Mouse (Mus musculus) kidney, embryonic 15.5 days (tissue): Measurements from ENCODE around the gene Mfsd4b5. TPM values are rescaled to one million over a fixed set of nuclear protein-coding genes. Genes with fewer than 3 reads are reported as not detected.
"Not testable (repeated sequence)": the region's sequence is repeated elsewhere in the genome, so short reads cannot be mapped to it uniquely, and the experiment has no call there.

ENCODE experiments used
- ATAC-seq: fragments of 200-750 bp; cut with Nextera tagmentation; replicated peaks from 2 replicates; pipeline ENCODE4 v1.8.0; 2017; ENCODE audit warnings: moderate TSS enrichment; ENCODE audit not compliant: low FRiP score
- H3K27ac ChIP-seq: fragments of 300-500 bp; sonication (generic); 2 replicates; pipeline ENCODE4 v1.5.1; 2015; ENCODE audit warnings: mild to moderate bottlenecking, inconsistent platforms
- H3K27me3 ChIP-seq: fragments of 300-500 bp; sonication (generic); 2 replicates; pipeline ENCODE4 v1.6.1; 2015; ENCODE audit warnings: inconsistent platforms
- H3K36me3 ChIP-seq: fragments of 300-500 bp; sonication (generic); 2 replicates; pipeline ENCODE4 v1.6.1; 2015; ENCODE audit warnings: inconsistent platforms
- H3K4me1 ChIP-seq: fragments of 300-500 bp; sonication (generic); 2 replicates; pipeline ENCODE4 v1.6.1; 2015; ENCODE audit warnings: inconsistent platforms
- H3K4me2 ChIP-seq: fragments of 300-500 bp; sonication (generic); 2 replicates; pipeline ENCODE4 v1.6.1; 2015; ENCODE audit warnings: moderate library complexity, mild to moderate bottlenecking, inconsistent platforms
- H3K4me3 ChIP-seq: fragments of 300-500 bp; sonication (generic); replicated peaks from 2 replicates; pipeline ENCODE4 v1.5.1; 2015; ENCODE audit warnings: mild to moderate bottlenecking, inconsistent platforms
- H3K9ac ChIP-seq: fragments of 300-500 bp; sonication (generic); 2 replicates; pipeline ENCODE4 v1.6.1; 2015; ENCODE audit warnings: mild to moderate bottlenecking, inconsistent platforms
- H3K9me3 ChIP-seq: fragments of 300-500 bp; sonication (generic); replicated peaks from 2 replicates; pipeline ENCODE4 v1.6.1; 2016; ENCODE audit warnings: inconsistent platforms
- WGBS: fragments of 180-500 bp; shearing (Covaris S2); methylation state at CpG from one replicate; pipeline ENCODE4 v1.1.7; 2015; ENCODE audit warnings: mixed read lengths; 5-methylcytosine and 5-hydroxymethylcytosine counted together
- polyA plus RNA-seq: library from polyadenylated mRNA; unstranded; fragments of >200 nt; fragmentation: Nextera tagmentation; extraction: Ambion mirVana; gene quantifications from 2 replicates; pipeline ENCODE4 v1.2.1, GENCODE M21; 2015

Mfsd4b5 gene
- polyA plus RNA-seq, 1 experiment from 2014 or later: 4.1 TPM

GRCm38 (mm10) chr10:39960441-39960822, 26.0 kb downstream of the Mfsd4b5 start:
- Histone ChIP-seq H3K27me3 (no peaks in the 10 kb centered on the region), H3K36me3 (no peaks in the 10 kb centered on the region), H3K9me3 (no peaks in the 10 kb centered on the region), H3K27ac (no peak overlapping the region), H3K4me1 (peaks cover 11% of the 10 kb centered on the region), H3K9ac (no peak overlapping the region), H3K4me3 (peak overlapping the region; percentile 60), H3K4me2 (peak overlapping the region; percentile 95)
- ATAC-seq: peak; percentile 23
- WGBS: 41% methylated on average over 11 of the region's 11 CpGs

GRCm38 (mm10) chr10:39959761-39960440, 26.5 kb downstream of the Mfsd4b5 start, which contains the start of gene Mfsd4b3:
Gene Mfsd4b3, minus strand, starts transcription at chr10:39960153.
- peak within 1 kb of the TSS; percentile 95 for H3K4me2 ChIP-seq
- no peaks in the 10 kb centered on the region for H3K27me3 ChIP-seq
- ATAC-seq: peak; percentile 99
- H3K27ac ChIP-seq: peak within 1 kb of the TSS; percentile 77
- H3K4me3 ChIP-seq: peak within 1 kb of the TSS; percentile 60
- peak within 1 kb of the TSS; percentile 53 for H3K9ac ChIP-seq
- peaks cover 11% of the 10 kb centered on the region for H3K4me1 ChIP-seq
- WGBS: under 1% methylated on average over 38 of the region's 38 CpGs
- no peaks in the 10 kb centered on the region for H3K36me3 ChIP-seq
- no peaks in the 10 kb centered on the region for H3K9me3 ChIP-seq

- Histone ChIP-seq H3K9ac (no peak overlapping the region), H3K27ac (no peak overlapping the region), H3K36me3 (no peaks in the 10 kb centered on the region), H3K4me2 (no peak overlapping the region), H3K27me3 (no peaks in the 10 kb centered on the region), H3K4me1 (peaks cover 11% of the 10 kb centered on the region), H3K4me3 (no peak overlapping the region), H3K9me3 (no peaks in the 10 kb centered on the region)
- ATAC-seq: no peak
- 65% methylated on average over 4 of the region's 4 CpGs for WGBS
Observed at GRCm38 (mm10) chr10:39958266-39958665, 28.2 kb downstream of the Mfsd4b5 start.

DNA sequence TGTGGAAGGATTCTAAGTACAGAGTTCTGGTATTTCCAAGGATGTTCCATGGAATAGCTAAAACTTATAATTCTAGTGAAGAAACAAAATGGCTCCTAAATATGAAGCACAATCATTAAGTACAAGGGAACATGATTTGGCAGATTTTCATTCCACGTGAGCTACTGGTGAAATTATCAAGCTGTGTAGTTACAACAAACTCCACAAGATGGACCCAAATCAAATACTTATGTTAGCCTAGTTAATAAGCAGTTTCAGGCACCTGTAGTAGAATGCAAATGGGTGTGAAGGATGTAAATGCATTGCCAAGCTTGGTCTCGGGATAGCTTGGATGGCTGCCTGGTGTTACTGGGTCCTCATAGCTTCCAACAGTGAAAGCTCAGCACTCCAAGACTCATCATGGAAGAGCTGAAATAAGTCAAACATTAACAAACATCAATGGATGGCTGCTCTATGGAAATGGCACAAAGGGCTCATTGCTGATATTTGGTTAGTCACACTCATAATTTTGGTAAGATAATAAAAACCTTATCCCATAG, 30.0 kb downstream of the Mfsd4b5 start:
- Histone ChIP-seq H3K9ac (no peak overlapping the region), H3K4me1 (peaks cover 11% of the 10 kb centered on the region), H3K9me3 (no peaks in the 10 kb centered on the region), H3K27ac (no peak overlapping the region), H3K4me2 (no peak overlapping the region), H3K36me3 (no peaks in the 10 kb centered on the region), H3K27me3 (no peaks in the 10 kb centered on the region), H3K4me3 (no peak overlapping the region)
- ATAC-seq: no peak
- WGBS: 61% methylated on average over 2 of the region's 2 CpGs

GRCm38 (mm10) chr10:39955163-39955562, 31.3 kb downstream of the Mfsd4b5 start:
- no peak overlapping the region for H3K4me3 ChIP-seq
- no peak for ATAC-seq
- no peak overlapping the region for H3K27ac ChIP-seq
- 75% methylated on average over 2 of the region's 2 CpGs for WGBS
- peaks cover 8% of the 10 kb centered on the region for H3K4me1 ChIP-seq
- no peaks in the 10 kb centered on the region for H3K9me3 ChIP-seq
- H3K4me2 ChIP-seq: no peak overlapping the region
- H3K9ac ChIP-seq: no peak overlapping the region
- no peaks in the 10 kb centered on the region for H3K27me3 ChIP-seq
- no peaks in the 10 kb centered on the region for H3K36me3 ChIP-seq

- ATAC-seq: no peak
- WGBS: 98% methylated on average over 2 of the region's 2 CpGs
- no peak overlapping the region for H3K27ac ChIP-seq
- H3K36me3 ChIP-seq: no peaks in the 10 kb centered on the region
- no peak overlapping the region for H3K9ac ChIP-seq
- no peak overlapping the region for H3K4me3 ChIP-seq
- H3K9me3 ChIP-seq: no peaks in the 10 kb centered on the region
- no peaks in the 10 kb centered on the region for H3K4me1 ChIP-seq
- H3K4me2 ChIP-seq: no peak overlapping the region
- no peaks in the 10 kb centered on the region for H3K27me3 ChIP-seq
Observed at GRCm38 (mm10) chr10:39949377-39949954, 37.0 kb downstream of the Mfsd4b5 start.

DNA sequence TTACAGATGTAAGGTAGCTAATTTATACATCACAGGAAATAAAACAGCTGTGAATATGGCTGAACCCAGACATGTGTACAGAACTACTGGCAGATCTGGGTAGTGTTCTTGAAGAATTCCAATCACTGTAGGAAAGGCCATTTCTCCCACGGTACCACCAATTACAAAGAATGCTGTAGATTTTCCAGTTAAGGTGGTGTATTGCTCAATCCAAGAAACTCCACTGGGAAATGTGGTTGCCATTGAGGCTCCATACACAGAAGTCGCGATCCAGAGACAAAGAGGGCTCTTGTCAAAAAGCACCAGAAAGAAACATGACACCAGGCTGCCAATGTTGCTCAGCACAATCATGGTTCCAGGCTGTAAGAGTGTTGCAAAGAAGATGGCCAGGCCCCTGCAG, 39.3 kb downstream of the Mfsd4b5 start:
- ATAC-seq: not testable (repeated sequence)
- WGBS: 80% methylated on average over 3 of the region's 3 CpGs

GRCm38 (mm10) chr10:39936553-39936952, 49.9 kb downstream of the Mfsd4b5 start:
- no peak for ATAC-seq
- Histone ChIP-seq H3K27ac (no peak overlapping the region), H3K4me2 (no peak overlapping the region), H3K4me1 (no peaks in the 10 kb centered on the region), H3K9me3 (no peaks in the 10 kb centered on the region), H3K4me3 (no peak overlapping the region), H3K36me3 (no peaks in the 10 kb centered on the region), H3K9ac (no peak overlapping the region), H3K27me3 (no peaks in the 10 kb centered on the region)
- 78% methylated on average over 7 of the region's 7 CpGs for WGBS

More for the DNA sequence above, 39.3 kb downstream of the Mfsd4b5 start:
- H3K36me3 ChIP-seq, H3K9me3 ChIP-seq, H3K9ac ChIP-seq, H3K4me1 ChIP-seq, H3K4me3 ChIP-seq, H3K27me3 ChIP-seq, H3K27ac ChIP-seq, H3K4me2 ChIP-seq: not testable (repeated sequence)

DNA sequence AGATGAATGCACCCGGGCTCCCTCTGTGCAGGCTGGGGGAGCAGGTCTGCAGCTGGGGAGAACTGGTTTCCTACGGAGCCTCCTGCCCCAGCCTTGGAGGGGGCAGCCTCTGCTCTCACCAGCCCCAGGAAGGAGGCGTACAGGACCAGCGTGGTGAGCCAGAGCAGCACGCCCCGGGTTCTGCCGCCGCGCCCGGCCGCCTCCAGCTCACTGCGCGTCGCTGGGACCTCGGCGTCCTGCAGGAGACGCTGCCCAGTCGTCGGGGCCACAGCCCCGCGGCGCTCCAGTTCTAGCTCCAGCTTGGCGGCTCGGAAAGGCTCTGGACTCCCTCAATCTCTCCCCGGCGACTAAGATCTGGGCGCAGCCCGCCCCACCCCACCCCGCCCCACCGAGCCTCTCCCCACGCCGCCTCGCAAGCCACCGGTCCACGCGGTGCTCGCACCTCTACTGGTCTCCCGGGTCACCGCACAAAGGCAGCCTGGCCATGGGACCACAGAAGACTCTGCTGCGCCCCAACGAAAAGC, 59.8 kb downstream of the Mfsd4b5 start, which contains the start of gene Mfsd4b2:
Gene Mfsd4b2 (minus strand): TSS at position 308 of the 524 bp plus-strand sequence.
- under 1% methylated on average over 41 of the region's 41 CpGs for WGBS
- peak within 1 kb of the TSS; percentile 89 for H3K4me2 ChIP-seq
- H3K9me3 ChIP-seq: no peaks in the 10 kb centered on the region
- no peaks in the 10 kb centered on the region for H3K36me3 ChIP-seq
- ATAC-seq: peak; percentile 78
- no peak within 1 kb of the TSS for H3K27ac ChIP-seq
- peaks cover 6% of the 10 kb centered on the region for H3K4me1 ChIP-seq
- H3K4me3 ChIP-seq: peak within 1 kb of the TSS; percentile 49
- H3K27me3 ChIP-seq: peaks cover 17% of the 10 kb centered on the region
- H3K9ac ChIP-seq: peak within 1 kb of the TSS; percentile 42; the same call in 1 of the 2 replicates

- H3K36me3 ChIP-seq, H3K4me3 ChIP-seq, ATAC-seq, H3K9ac ChIP-seq, H3K9me3 ChIP-seq, H3K4me2 ChIP-seq, H3K4me1 ChIP-seq, H3K27ac ChIP-seq: not testable (repeated sequence)
- H3K27me3 ChIP-seq: peaks cover 17% of the 10 kb centered on the region
- WGBS: 69% methylated on average over 8 of the region's 8 CpGs
Observed at GRCm38 (mm10) chr10:39924556-39924955, 61.9 kb downstream of the Mfsd4b5 start.

- Histone ChIP-seq H3K27ac (no peak overlapping the region), H3K4me3 (no peak overlapping the region), H3K9ac (no peak overlapping the region), H3K4me1 (0 out of 2 replicates have a peak, but pooled peaks cover 2% of the 10 kb centered on the region), H3K9me3 (no peaks in the 10 kb centered on the region), H3K27me3 (no peaks in the 10 kb centered on the region), H3K36me3 (no peaks in the 10 kb centered on the region), H3K4me2 (no peak overlapping the region)
- ATAC-seq: no peak
Observed at GRCm38 (mm10) chr10:39912616-39913015, 73.8 kb downstream of the Mfsd4b5 start.

DNA sequence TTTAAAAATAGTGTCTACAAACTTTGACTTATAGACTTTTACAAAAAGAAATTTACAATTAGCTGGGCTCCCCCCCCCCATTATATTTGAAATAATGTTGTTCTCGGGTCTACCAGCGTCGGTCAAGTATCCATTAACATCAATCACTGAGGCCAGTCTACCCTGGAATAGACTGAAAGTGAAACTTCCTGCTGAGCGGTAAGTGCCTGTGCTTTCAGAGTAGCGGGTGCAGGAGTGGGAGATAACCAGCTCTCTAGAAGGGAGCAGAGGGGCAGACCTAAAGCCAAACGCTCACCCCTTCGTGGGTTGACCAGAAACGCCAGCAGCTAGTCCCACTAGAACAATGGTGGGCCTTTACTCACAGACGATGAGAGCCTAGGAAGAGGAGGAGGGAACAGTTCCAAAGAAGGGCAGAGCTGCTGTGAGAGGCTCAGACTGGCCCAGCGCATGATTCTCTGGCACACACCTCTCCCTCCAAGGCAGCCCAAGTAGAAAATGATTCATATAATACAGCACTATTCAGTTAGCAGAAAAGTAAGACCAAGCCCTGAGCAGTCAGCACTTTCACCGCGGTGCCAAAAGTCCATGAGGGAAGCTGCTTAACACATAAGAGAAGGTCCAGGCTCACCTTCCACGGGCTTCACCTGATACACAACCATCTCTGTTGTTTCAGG, 77.5 kb downstream of the Mfsd4b5 start:
- no peaks in the 10 kb centered on the region for H3K36me3 ChIP-seq
- WGBS: 73% methylated on average over 13 of the region's 13 CpGs
- H3K9me3 ChIP-seq: no peaks in the 10 kb centered on the region
- peaks cover 5% of the 10 kb centered on the region; the same call in 1 of the 2 replicates for H3K4me1 ChIP-seq
- no peaks in the 10 kb centered on the region for H3K27me3 ChIP-seq
- no peak for ATAC-seq
- H3K4me2 ChIP-seq: no peak overlapping the region
- H3K9ac ChIP-seq: no peak overlapping the region
- no peak overlapping the region for H3K4me3 ChIP-seq
- no peak overlapping the region for H3K27ac ChIP-seq
